Mouse (Mus musculus): ENCODE measurements around the gene Stk32b. TPM values are rescaled to one million over a fixed set of nuclear protein-coding genes. Genes with fewer than 3 reads are reported as not detected.

Gene Stk32b
- polyA plus RNA-seq, 1 experiment = not detected

DNA sequence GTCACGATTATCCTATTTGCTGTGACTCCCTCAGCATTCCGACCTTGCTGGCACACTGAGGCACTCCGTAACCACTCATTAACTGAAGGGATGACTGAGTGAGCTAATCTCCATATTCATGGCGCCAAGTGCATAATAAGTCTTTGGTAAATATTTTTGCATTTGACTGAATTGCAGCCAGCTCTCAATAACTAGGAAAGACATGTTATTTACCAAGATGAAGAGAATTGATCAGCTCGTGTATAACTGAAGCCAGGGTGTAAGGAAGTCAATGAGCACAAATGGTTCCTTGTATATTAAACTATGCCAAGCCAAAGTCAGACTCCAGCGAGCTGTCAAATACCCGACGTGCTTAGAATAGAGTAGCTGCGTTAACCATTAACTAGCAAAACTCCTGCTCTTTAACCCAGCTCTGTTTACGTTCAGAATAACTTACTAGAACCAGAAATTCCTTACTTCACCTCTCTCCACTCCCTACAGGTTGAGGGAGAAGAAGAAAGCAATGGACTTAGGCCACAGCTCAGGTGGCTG is 66.2 kb downstream of the Stk32b start:
- WGBS = 72% methylated on average over 10 of the region's 10 CpGs
- no peak overlapping the region for H3K4me3 ChIP-seq (replicated peaks; ENCODE audit: control insufficient read depth, low read depth, low read length)
- TF ChIP-seq POLR2A (IDR thresholded peaks at IDR 0.05; ENCODE audit: borderline replicate concordance, control insufficient read depth, low read depth, low read length) = no peak
- no peak for TF ChIP-seq CTCF (IDR thresholded peaks at IDR 0.05; ENCODE audit: control insufficient read depth, insufficient read depth, low read length)
- H3K27ac ChIP-seq (ENCODE audit: control insufficient read depth, insufficient read depth, low read depth, low read length, poor library complexity) = no peak overlapping the region
- no peaks in the 10 kb centered on the region for H3K4me1 ChIP-seq (ENCODE audit: control insufficient read depth, insufficient read depth, low read length)

DNA sequence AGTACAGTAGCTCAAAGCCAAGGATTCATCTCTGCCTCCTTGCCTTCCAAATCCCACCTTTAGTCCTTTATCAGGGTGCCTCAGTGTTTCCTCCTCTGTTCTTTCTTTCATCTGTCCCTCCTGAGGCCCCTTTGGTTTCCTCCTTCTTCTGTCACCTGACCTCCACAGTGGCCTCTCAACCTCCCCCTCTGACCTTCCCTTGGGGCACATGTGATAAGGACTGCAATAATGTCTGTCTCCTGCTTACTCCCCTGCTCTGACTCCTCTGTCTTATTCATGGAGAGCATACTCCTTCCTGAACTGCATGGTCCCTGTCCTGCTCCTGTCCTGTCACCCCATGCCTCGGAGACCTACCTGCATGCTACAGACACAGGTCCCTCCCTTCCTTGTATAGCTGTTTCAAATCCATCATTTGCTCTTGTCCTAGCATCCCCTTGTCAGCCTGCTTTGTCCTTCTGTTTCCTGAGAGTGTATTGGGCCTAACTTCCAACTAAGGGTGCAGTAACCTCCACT is 66.8 kb downstream of the Stk32b start:
- TF ChIP-seq POLR2A (IDR thresholded peaks at IDR 0.05; ENCODE audit: borderline replicate concordance, control insufficient read depth, low read depth, low read length) (no peak), CTCF (IDR thresholded peaks at IDR 0.05; ENCODE audit: control insufficient read depth, insufficient read depth, low read length) (no peak)
- H3K27ac ChIP-seq (ENCODE audit: control insufficient read depth, insufficient read depth, low read depth, low read length, poor library complexity) = no peak overlapping the region
- H3K4me1 ChIP-seq (ENCODE audit: control insufficient read depth, insufficient read depth, low read length) = no peaks in the 10 kb centered on the region
- WGBS = 69% methylated on average over 1 of the region's 1 CpGs
- H3K4me3 ChIP-seq (replicated peaks; ENCODE audit: control insufficient read depth, low read depth, low read length) = no peak overlapping the region

DNA sequence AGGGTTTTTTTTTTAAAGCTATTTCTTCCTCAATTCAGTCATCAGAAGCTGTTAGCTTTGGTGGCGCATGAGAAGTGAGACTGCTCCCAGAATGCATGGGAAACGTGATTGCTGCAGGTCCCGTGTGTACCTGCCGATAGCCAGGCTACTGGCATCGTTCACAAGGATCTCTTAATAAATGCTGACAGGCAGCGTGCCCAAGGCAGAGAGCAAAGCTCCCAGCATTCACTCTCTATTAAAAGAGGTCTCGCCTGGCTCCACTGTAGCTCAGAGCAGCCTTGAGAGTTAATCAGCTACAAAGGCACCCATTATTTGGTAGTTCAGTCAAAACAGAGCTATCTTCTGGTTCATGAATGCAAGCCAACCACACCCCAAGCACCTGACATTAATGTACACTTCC is 72.9 kb downstream of the Stk32b start:
- Histone ChIP-seq H3K4me1 (ENCODE audit: control insufficient read depth, insufficient read depth, low read length) (no peaks in the 10 kb centered on the region), H3K27ac (ENCODE audit: control insufficient read depth, insufficient read depth, low read depth, low read length, poor library complexity) (no peak overlapping the region), H3K4me3 (replicated peaks; ENCODE audit: control insufficient read depth, low read depth, low read length) (no peak overlapping the region)
- WGBS = 76% methylated on average over 7 of the region's 7 CpGs
- no peak for TF ChIP-seq CTCF (IDR thresholded peaks at IDR 0.05; ENCODE audit: control insufficient read depth, insufficient read depth, low read length)
- no peak for TF ChIP-seq POLR2A (IDR thresholded peaks at IDR 0.05; ENCODE audit: borderline replicate concordance, control insufficient read depth, low read depth, low read length)

DNA sequence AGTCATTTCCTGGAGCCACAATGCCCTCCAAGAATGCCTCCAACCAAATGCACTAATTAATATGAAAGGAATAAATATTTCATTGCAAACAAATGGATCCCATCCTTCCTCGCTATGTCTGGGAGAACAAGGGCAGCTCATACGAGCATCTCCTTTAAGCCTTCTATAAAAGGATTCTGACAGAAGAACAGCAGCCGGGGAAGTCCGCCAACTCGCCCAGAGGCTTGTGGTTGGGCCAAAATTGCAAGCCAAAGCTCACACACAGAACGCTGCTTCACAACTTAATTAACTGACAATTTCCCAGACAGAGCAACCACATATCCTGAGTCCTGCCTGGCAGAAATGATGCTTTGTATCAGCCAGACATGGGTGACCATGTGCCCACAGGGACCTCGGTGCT is 74.5 kb downstream of the Stk32b start:
- Histone ChIP-seq H3K27ac (ENCODE audit: control insufficient read depth, insufficient read depth, low read depth, low read length, poor library complexity) (no peak overlapping the region), H3K4me3 (replicated peaks; ENCODE audit: control insufficient read depth, low read depth, low read length) (no peak overlapping the region), H3K4me1 (ENCODE audit: control insufficient read depth, insufficient read depth, low read length) (no peaks in the 10 kb centered on the region)
- WGBS = 78% methylated on average over 7 of the region's 7 CpGs
- no peak for TF ChIP-seq POLR2A (IDR thresholded peaks at IDR 0.05; ENCODE audit: borderline replicate concordance, control insufficient read depth, low read depth, low read length)
- no peak for TF ChIP-seq CTCF (IDR thresholded peaks at IDR 0.05; ENCODE audit: control insufficient read depth, insufficient read depth, low read length)

DNA sequence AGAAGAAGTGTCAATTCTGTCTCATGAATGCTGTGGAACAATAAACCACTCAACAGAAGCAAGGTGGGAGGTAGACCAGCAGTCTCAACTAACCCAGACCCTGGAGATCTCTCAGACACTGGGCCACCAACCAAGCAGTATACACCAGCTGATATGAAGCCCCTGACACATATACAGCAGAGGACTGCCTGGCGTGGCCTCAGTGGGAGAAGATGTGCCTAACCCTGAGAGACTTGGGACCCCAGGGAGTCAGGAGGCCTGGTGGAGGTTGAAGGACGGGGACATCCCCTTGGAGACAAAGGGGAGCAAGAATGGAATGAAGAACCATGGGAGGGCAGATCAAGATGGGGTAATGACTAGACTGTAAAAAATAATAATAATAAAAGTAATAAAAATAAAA is 82.2 kb downstream of the Stk32b start:
- Histone ChIP-seq H3K4me3 (replicated peaks; ENCODE audit: control insufficient read depth, low read depth, low read length) (no peak overlapping the region), H3K27ac (ENCODE audit: control insufficient read depth, insufficient read depth, low read depth, low read length, poor library complexity) (no peak overlapping the region), H3K4me1 (ENCODE audit: control insufficient read depth, insufficient read depth, low read length) (no peaks in the 10 kb centered on the region)
- WGBS = 71% methylated on average over 2 of the region's 2 CpGs
- TF ChIP-seq POLR2A (IDR thresholded peaks at IDR 0.05; ENCODE audit: borderline replicate concordance, control insufficient read depth, low read depth, low read length) (no peak), CTCF (IDR thresholded peaks at IDR 0.05; ENCODE audit: control insufficient read depth, insufficient read depth, low read length) (no peak)

DNA sequence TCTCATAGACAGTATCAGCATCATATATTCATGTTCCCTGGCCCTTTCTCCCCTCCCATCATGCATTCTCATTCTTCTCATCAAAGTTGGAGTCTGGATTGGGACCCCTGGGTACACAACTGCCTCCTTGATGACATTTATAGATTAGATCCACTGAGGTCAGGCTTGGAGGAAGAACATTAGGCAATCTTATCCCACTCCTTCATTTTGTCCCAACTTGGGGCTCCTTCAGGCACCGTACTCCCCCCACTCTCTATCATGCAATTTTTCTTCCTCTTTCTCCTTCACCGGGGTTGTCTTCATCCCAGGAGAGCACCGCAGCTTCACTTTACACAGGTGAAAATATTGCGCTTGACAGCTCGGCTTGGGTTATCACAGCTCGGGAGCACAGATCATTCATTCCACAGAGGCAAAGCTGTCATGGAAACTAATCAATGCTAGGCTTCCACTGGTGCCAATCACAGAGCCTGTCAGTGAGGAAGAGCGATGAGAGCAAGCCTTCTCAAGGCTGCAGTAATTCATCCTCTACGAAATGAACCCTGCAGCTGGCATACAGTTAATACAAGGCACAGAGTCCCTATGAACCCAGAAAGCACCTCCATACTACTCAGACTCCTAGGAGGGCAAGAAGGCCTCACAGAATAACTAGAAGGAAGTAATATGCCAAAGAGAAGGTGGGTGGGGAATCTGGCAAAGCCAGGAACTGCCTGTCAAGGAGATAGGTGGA is 89.4 kb downstream of the Stk32b start:
- WGBS = 81% methylated on average over 8 of the region's 8 CpGs
- Histone ChIP-seq H3K4me3 (replicated peaks; ENCODE audit: control insufficient read depth, low read depth, low read length) (no peak overlapping the region), H3K4me1 (ENCODE audit: control insufficient read depth, insufficient read depth, low read length) (no peaks in the 10 kb centered on the region), H3K27ac (ENCODE audit: control insufficient read depth, insufficient read depth, low read depth, low read length, poor library complexity) (no peak overlapping the region)
- no peak for TF ChIP-seq POLR2A (IDR thresholded peaks at IDR 0.05; ENCODE audit: borderline replicate concordance, control insufficient read depth, low read depth, low read length)
- no peak for TF ChIP-seq CTCF (IDR thresholded peaks at IDR 0.05; ENCODE audit: control insufficient read depth, insufficient read depth, low read length)

DNA sequence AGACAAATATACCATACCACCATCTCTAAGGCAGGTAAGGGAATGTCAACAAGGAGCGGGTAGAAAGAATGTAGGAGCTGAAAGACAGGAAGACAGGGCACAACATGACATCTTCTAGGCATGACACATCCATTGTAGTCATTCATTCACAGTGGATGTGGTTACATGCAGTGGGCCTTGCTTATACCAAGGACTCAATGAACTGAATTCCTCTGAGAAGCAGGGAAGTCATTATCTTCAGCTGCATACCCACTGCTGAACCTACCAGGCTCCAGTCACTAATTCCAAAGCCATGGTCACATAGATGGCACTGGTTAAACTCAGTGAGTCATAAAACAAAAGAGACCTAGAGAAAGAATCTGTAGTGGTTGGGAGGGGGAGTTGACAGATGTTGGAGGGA is 105.1 kb downstream of the Stk32b start:
- H3K4me3 ChIP-seq (replicated peaks; ENCODE audit: control insufficient read depth, low read depth, low read length) = no peak overlapping the region
- WGBS = 79% methylated on average over 1 of the region's 1 CpGs
- no peak for TF ChIP-seq POLR2A (IDR thresholded peaks at IDR 0.05; ENCODE audit: borderline replicate concordance, control insufficient read depth, low read depth, low read length)
- no peak for TF ChIP-seq CTCF (IDR thresholded peaks at IDR 0.05; ENCODE audit: control insufficient read depth, insufficient read depth, low read length)
- H3K4me1 ChIP-seq (ENCODE audit: control insufficient read depth, insufficient read depth, low read length) = no peaks in the 10 kb centered on the region
- H3K27ac ChIP-seq (ENCODE audit: control insufficient read depth, insufficient read depth, low read depth, low read length, poor library complexity) = no peak overlapping the region

DNA sequence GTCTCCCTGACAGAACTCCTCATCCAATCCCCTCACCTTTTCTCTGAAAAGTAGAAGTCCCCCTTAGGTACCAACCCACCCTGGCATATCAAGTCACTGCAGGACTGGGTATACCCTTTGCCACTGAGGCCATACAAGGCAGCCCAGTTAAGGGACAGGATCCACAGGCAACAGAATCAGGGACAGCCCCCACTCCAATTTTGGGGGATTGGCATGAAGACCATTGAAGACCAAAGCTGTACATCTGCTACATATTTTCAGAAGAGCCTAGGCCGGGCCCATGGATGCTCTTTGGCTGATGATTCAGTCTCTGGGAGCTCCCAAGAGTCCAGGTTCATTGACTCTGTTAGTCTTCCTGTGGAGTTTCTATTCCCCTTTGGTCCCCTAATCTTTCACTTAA is 117.4 kb downstream of the Stk32b start:
- TF ChIP-seq POLR2A (IDR thresholded peaks at IDR 0.05; ENCODE audit: borderline replicate concordance, control insufficient read depth, low read depth, low read length) = no peak
- TF ChIP-seq CTCF (IDR thresholded peaks at IDR 0.05; ENCODE audit: control insufficient read depth, insufficient read depth, low read length) = no peak
- Histone ChIP-seq H3K4me1 (ENCODE audit: control insufficient read depth, insufficient read depth, low read length) (no peaks in the 10 kb centered on the region), H3K4me3 (replicated peaks; ENCODE audit: control insufficient read depth, low read depth, low read length) (no peak overlapping the region), H3K27ac (ENCODE audit: control insufficient read depth, insufficient read depth, low read depth, low read length, poor library complexity) (no peak overlapping the region)
- WGBS = 64% methylated on average over 1 of the region's 1 CpGs

Data from bone marrow, adult 2 months (tissue).